Mouse (Mus musculus) limb, embryonic 14.5 days (tissue): ENCODE measurements around the gene Sbf2. TPM values are rescaled to one million over a fixed set of nuclear protein-coding genes. Genes with fewer than 3 reads are reported as not detected.

Experiments used
- ATAC-seq: fragments of 200-750 bp; cut with Nextera tagmentation; 2 replicates; pipeline ENCODE4 v1.8.0; 2017; ENCODE audit warnings: low read depth, moderate number of reproducible peaks, moderate TSS enrichment; ENCODE audit not compliant: low FRiP score
- DNase-seq: peaks from one replicate; pipeline ENCODE4 v3.0.0-alpha.2; 2015; ENCODE audit warnings: low spot score
- H3K27ac ChIP-seq: fragments of 300-500 bp; sonication (generic); replicated peaks from 2 replicates; pipeline ENCODE4 v1.5.1; 2014; ENCODE audit warnings: low read depth, mild to moderate bottlenecking, low read length, moderate library complexity, mixed read lengths
- H3K27me3 ChIP-seq: fragments of 300-500 bp; sonication (generic); 2 replicates; pipeline ENCODE4 v1.6.1; 2014; ENCODE audit warnings: low read length, mixed read lengths; ENCODE audit not compliant: control insufficient read depth, insufficient read depth
- H3K36me3 ChIP-seq: fragments of 300-500 bp; sonication (generic); 2 replicates; pipeline ENCODE4 v1.6.1; 2014; ENCODE audit warnings: mild to moderate bottlenecking, low read length, moderate library complexity, mixed read lengths; ENCODE audit not compliant: control insufficient read depth, insufficient read depth
- H3K4me1 ChIP-seq: fragments of 300-500 bp; sonication (generic); 2 replicates; pipeline ENCODE4 v1.6.1; 2014; ENCODE audit warnings: antibody characterized with exemption, low read length, mixed read lengths; ENCODE audit not compliant: control insufficient read depth, insufficient read depth
- H3K4me2 ChIP-seq: fragments of 300-500 bp; sonication (generic); replicated peaks from 2 replicates; pipeline ENCODE4 v1.6.1; 2014; ENCODE audit warnings: low read depth, mild to moderate bottlenecking, low read length, moderate library complexity; ENCODE audit not compliant: severe bottlenecking
- H3K4me3 ChIP-seq: fragments of 300-500 bp; sonication (generic); replicated peaks from 2 replicates; pipeline ENCODE4 v1.5.1; 2014; ENCODE audit warnings: low read length
- H3K9ac ChIP-seq: fragments of 300-500 bp; sonication (generic); 2 replicates; pipeline ENCODE4 v1.6.1; 2014; ENCODE audit warnings: mild to moderate bottlenecking, low read depth, low read length, moderate library complexity; ENCODE audit not compliant: severe bottlenecking
- H3K9me3 ChIP-seq: fragments of 300-500 bp; sonication (generic); 2 replicates; pipeline ENCODE4 v1.6.1; 2016; ENCODE audit warnings: low read length; ENCODE audit not compliant: control insufficient read depth
- POLR2A ChIP-seq: fragments of 200-500 bp; IDR thresholded peaks from 2 replicates; pipeline ENCODE4 v1.8.0; 2012; ENCODE audit warnings: inconsistent platforms, mild to moderate bottlenecking, moderate library complexity, borderline replicate concordance; ENCODE audit not compliant: insufficient read depth, insufficient read length; ENCODE audit errors: extremely low read depth
- WGBS: fragments of 180-500 bp; shearing (Covaris S2); extraction: QIAGEN DNeasy Blood & Tissue Kit; methylation state at CpG from one replicate; pipeline ENCODE4 v1.1.7; 2014; 5-methylcytosine and 5-hydroxymethylcytosine counted together
- polyA plus RNA-seq, 2 experiments: library from polyadenylated mRNA; depleted of rRNA in 1 of 2; stranded (reverse) in 1 of 2; unstranded in 1 of 2; fragments of >200 nt; fragmentation: Nextera tagmentation in 1 of 2; extraction: Ambion mirVana in 1 of 2; gene quantifications; 2 replicates each; pipeline versions ENCODE4 v1.2.1 to v1.2.3; 2012 to 2014

Gene Sbf2
- polyA plus RNA-seq, 2 experiments: 24.7 TPM

DNA sequence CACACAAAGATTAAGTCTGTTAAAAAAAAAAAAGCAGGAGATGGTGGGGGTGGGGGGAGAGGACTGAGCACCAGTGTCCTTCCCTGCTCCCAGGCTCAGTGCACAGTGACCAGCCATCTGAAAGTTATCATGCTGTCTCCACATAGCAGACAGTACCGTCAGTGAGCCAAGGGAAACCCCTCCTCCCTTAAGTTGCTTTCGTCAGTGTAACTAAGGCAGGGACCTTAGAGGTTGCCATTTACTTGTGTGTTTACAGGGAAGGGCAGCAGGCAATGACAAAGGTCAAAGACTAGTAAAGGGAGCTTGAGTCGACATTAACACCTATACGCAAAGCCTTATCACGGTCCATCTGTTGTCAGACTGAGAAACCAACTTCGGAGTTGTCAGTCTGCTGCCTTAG is 311.8 kb downstream of the Sbf2 start:
- no peak overlapping the region for H3K9ac ChIP-seq
- H3K27me3 ChIP-seq: no peaks in the 10 kb centered on the region
- ATAC-seq: no peak
- no peak for DNase-seq
- 55% methylated on average over 6 of the region's 6 CpGs for WGBS
- H3K9me3 ChIP-seq: no peaks in the 10 kb centered on the region
- H3K36me3 ChIP-seq: peaks cover 10% of the 10 kb centered on the region; the same call in 1 of the 2 replicates
- H3K4me3 ChIP-seq: no peak overlapping the region
- peaks cover under 1% of the 10 kb centered on the region; the same call in 1 of the 2 replicates for H3K4me1 ChIP-seq
- no peak overlapping the region for H3K27ac ChIP-seq
- no peak overlapping the region for H3K4me2 ChIP-seq
- no peak for TF ChIP-seq POLR2A

DNA sequence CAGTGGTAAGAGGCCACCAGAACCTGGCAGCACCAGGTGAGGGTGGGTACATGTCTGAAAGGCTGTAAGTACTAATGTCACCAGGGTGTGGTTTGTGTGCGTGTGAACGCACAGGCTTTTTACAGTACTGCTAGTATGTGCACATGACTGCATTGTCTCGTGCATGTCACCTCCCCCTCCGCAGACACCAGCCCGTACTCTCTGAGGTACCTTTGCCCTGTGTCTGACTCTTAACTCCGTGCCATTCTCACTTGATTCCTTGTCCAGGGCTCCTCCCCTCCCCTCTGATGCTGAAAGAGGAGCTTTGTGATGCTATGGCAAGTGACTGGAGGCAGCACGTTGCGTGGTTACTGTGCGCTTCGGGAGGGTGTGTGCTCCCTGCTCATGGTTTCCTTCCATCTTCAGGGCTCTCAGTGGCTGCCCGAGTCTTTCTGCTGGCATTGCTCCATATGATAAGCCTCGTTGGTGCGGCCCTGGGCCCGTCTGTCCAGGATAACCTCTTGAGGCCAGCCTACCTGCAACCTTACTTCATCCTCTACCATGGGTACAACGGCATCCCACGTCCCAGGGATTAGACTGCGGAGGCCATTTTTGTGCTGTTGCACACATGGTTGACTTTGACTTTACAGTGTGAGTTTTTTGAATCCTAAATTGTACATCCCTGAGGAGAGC is 315.8 kb downstream of the Sbf2 start:
- no peak for ATAC-seq
- no peak for TF ChIP-seq POLR2A
- H3K27me3 ChIP-seq: no peaks in the 10 kb centered on the region
- H3K9me3 ChIP-seq: no peaks in the 10 kb centered on the region
- H3K4me3 ChIP-seq: no peak overlapping the region
- no peak for DNase-seq
- H3K36me3 ChIP-seq: no peaks in the 10 kb centered on the region
- peaks cover 17% of the 10 kb centered on the region for H3K4me1 ChIP-seq
- H3K9ac ChIP-seq: no peak overlapping the region
- no peak overlapping the region for H3K4me2 ChIP-seq
- no peak overlapping the region for H3K27ac ChIP-seq
- WGBS: 84% methylated on average over 17 of the region's 17 CpGs

DNA sequence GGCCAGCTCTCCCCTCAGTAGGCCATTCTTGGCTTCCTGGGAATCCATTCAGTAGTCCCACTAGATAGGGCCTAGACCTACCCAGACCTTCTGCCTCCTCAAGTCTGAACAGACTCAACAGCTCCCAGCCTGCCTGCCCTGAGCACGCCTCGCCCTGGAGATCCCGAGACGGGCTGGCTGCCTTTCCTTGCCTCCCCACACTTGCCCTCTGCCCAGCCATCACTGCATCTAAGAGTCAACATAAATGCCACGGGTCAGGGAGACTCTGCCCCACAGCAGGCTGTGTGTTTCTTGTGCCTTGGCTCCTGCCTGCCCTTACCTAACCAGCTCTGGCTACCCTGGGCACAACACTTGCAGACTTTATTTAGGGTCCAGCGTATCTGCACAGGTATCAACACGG is 316.6 kb downstream of the Sbf2 start:
- H3K27me3 ChIP-seq: no peaks in the 10 kb centered on the region
- DNase-seq (no peak), ATAC-seq (no peak)
- no peak overlapping the region for H3K9ac ChIP-seq
- WGBS: 80% methylated on average over 7 of the region's 7 CpGs
- H3K4me3 ChIP-seq: no peak overlapping the region
- H3K9me3 ChIP-seq: peaks cover under 1% of the 10 kb centered on the region; the same call in 1 of the 2 replicates
- H3K4me1 ChIP-seq: peaks cover 17% of the 10 kb centered on the region
- H3K36me3 ChIP-seq: no peaks in the 10 kb centered on the region
- no peak overlapping the region for H3K4me2 ChIP-seq
- H3K27ac ChIP-seq: peak overlapping the region; percentile 83
- TF ChIP-seq POLR2A: no peak

DNA sequence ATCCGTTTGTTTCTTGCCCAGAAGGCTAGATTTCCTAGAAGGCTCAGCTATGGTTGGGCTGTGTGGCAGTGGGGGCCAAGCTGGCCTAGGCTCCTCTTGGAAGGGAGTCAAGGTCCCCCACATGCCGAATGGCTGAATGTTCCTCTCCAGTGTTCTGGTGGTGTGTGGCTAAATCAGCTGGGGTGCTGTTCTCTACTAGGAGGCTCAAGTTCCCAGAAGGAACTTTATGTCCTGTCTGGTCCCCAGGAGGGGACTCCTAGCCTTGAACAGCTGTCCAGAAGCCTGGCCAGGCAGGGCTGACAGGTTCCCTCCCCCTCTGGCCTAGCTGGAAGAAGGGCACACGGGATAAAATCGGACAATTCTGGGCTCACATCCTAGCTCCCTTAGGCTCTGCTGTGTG is 317.1 kb downstream of the Sbf2 start:
- peak overlapping the region; percentile 26; the same call in 1 of the 2 replicates for H3K4me2 ChIP-seq
- no peak for TF ChIP-seq POLR2A

DNA sequence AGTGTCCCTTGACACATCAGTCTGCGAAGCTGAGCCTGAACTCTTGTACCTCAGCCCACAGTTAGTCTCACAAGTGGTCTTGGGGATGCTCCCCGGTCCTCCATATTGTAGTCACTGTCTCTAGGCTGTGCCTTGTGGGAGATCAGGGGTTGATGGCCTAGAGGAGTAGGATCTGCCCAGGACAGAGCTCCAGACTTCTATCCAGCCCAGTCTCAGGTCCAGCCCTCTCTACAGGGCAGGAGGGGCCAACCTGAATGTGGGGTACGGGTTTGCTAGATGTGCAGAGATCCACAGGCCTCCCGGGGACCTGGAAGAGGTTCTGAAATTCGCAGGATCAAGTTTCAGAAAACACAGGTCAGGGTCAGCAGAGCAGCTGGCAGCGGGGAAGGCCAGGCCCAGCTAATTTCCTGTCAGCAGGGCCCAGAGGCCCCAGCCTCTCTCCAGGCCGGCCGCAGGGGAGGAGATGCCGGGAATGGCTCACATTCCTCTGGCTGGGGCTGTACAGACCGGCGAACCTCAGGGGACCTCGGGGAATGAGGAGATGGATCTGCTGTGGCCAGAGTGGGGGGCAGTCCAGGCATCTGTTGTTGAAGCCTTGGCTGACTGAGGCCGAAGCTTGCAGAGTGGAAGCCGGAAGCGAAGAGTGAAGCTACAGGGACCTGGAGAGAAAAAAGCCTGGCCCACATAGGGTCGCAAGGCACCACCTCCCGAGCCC is 317.7 kb downstream of the Sbf2 start:
- no peak for TF ChIP-seq POLR2A
- Histone ChIP-seq H3K9me3 (peaks cover 6% of the 10 kb centered on the region; the same call in 1 of the 2 replicates), H3K9ac (peak overlapping the region; percentile 34), H3K4me1 (peaks cover 17% of the 10 kb centered on the region), H3K27me3 (no peaks in the 10 kb centered on the region), H3K4me2 (peak overlapping the region; percentile 26; the same call in 1 of the 2 replicates), H3K27ac (peak overlapping the region; percentile 83), H3K36me3 (no peaks in the 10 kb centered on the region), H3K4me3 (no peak overlapping the region)
- DNase-seq: peak; percentile 79
- ATAC-seq: peak; percentile 93
- 17% methylated on average over 17 of the region's 17 CpGs for WGBS

More for the DNA sequence above, 317.1 kb downstream of the Sbf2 start:
- no peak overlapping the region for H3K4me3 ChIP-seq
- DNase-seq (no peak), ATAC-seq (no peak; the same call in none of the 2 replicates)
- H3K9me3 ChIP-seq: peaks cover 5% of the 10 kb centered on the region; the same call in 1 of the 2 replicates
- peak overlapping the region; percentile 34 for H3K9ac ChIP-seq
- peak overlapping the region; percentile 83 for H3K27ac ChIP-seq
- no peaks in the 10 kb centered on the region for H3K27me3 ChIP-seq
- H3K4me1 ChIP-seq: peaks cover 17% of the 10 kb centered on the region
- 30% methylated on average over 4 of the region's 4 CpGs for WGBS
- H3K36me3 ChIP-seq: no peaks in the 10 kb centered on the region
